Mouse (Mus musculus): ENCODE measurements at regions not wholly inside any gene's neighbourhood (a gene's known extent, or its start where the extent isn't known, plus 50 kb on each side); places are given as distances from the start of the nearest gene placed in this dataset.
A peak's percentile ranks its signal among the peaks of the same experiment; 100 is the strongest.
"Not testable (repeated sequence)": the region's sequence is repeated elsewhere in the genome, so short reads cannot be mapped to it uniquely, and the experiment has no call there.

DNA sequence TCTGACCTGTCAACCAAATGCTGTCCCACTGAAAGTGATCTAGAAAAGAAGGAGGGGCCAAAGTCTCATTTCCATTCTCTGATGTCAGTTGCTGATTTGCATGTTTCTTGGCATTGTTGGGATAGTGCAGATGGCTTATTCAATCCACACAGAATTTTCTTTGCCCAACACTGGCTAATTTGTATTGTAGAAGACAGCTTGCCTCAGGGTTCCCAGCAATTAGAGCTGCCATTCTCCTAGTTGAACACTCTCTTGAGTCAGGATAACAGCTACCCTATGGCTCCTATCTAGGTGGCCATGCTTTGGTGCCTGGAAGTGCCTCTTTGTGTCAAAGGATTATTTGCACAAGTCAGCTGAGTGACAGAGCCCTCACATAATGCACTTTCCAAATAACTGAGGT lies 569.0 kb downstream of the Lrriq3 start:
- ATAC-seq (ENCODE audit: low FRiP score, low read depth): no peak
- Histone ChIP-seq H3K4me3 (no peak overlapping the region), H3K4me2 (no peak overlapping the region), H3K27ac (replicated peaks) (no peak overlapping the region), H3K27me3 (no peaks in the 10 kb centered on the region), H3K4me1 (replicated peaks) (no peaks in the 10 kb centered on the region), H3K9me3 (no peaks in the 10 kb centered on the region), H3K36me3 (no peaks in the 10 kb centered on the region), H3K9ac (no peak overlapping the region)

DNA sequence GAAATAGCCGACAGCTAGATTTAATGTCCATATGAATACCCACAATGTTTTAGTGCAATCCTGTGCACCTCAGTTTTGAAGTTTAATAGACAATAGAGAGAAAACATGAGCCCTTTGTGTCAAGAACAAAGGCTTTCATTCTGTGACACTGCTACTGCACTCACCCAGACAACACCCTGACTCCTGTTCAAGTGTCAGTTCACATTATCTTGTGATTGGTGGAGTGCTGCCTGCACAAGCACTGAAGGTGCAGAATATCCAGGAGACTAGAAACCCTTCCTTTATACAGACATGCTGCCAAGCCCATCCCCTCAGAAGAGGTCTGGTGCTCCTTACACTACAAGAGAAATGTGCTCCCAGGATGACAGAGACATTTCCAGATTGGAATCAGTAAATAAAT lies 579.3 kb downstream of the Lrriq3 start:
- Histone ChIP-seq H3K4me2 (no peak overlapping the region), H3K9ac (no peak overlapping the region), H3K4me3 (no peak overlapping the region), H3K27ac (replicated peaks) (no peak overlapping the region), H3K36me3 (no peaks in the 10 kb centered on the region), H3K9me3 (no peaks in the 10 kb centered on the region), H3K4me1 (replicated peaks) (no peaks in the 10 kb centered on the region), H3K27me3 (no peaks in the 10 kb centered on the region)
- ATAC-seq (ENCODE audit: low FRiP score, low read depth): no peak
- 42% methylated on average over 1 of the region's 1 CpGs for WGBS

DNA sequence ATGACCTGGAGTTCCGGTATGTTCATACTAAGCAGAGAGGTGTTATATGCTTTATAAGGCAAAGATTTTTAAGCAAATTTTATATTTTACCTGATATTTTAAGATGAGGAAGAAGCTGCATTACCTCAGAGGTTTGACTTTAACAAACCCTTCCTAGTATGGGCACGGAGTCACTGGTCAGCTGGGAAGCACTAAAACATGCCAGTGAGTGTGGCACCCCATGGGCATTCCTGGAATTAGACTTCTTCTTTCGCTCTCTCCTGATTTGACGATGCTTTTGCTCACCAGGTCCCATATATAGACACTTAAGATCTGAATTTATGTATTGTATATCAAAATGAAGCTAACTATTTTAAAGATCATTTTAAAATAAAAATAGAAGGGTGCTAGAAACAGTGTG lies 587.0 kb downstream of the Lrriq3 start:
- H3K4me3 ChIP-seq: no peak overlapping the region
- no peak overlapping the region for H3K27ac ChIP-seq (replicated peaks)
- no peaks in the 10 kb centered on the region for H3K9me3 ChIP-seq
- ATAC-seq (ENCODE audit: low FRiP score, low read depth): no peak
- 84% methylated on average over 4 of the region's 4 CpGs for WGBS
- H3K9ac ChIP-seq: no peak overlapping the region
- no peak overlapping the region for H3K4me2 ChIP-seq
- H3K36me3 ChIP-seq: no peaks in the 10 kb centered on the region
- H3K4me1 ChIP-seq (replicated peaks): peaks cover 10% of the 10 kb centered on the region; the same call in 1 of the 2 replicates
- H3K27me3 ChIP-seq: no peaks in the 10 kb centered on the region

DNA sequence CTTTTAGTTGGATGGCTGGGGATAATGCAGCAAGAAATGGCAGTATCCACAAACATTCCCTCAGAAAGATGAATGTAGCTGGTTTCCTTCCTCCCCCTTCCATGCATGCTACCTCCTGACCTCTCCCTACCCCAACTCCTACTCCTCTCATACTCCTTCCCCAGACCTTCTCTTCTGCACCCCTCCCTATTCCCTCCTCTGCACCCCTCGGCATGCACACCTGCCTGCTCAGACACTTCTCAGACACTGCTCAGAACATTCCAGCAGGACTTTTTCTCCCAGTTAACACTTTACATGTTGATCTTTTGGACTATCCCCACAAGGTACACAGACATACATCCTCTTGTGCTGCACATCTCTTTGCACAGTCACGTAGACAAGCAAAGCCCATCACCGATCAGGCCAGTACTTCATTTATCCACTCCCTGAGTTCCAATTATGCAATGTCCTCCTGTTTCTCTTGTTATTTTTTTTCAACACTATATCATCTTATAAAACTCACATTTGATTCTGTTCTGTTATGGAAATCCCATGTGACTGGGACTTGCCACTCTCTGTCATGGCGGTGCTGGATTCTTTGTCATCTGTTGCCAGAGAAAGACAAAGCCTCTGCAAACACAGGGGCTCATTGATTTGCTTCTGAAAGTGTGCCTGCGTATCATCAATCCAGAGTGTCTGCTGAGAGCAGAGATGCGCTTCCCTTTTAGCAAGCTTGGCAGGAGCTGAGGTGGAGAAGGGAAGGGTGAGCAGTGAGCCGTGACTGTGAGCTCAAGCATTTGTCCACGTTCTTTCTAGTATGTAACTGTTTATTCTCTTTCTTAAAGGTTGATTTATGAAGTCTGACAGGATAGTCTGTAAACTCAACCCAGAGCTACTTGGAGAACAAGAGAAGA lies 589.9 kb downstream of the Lrriq3 start:
- no peak overlapping the region for H3K4me2 ChIP-seq
- no peak overlapping the region for H3K4me3 ChIP-seq
- H3K9ac ChIP-seq: no peak overlapping the region
- peak overlapping the region; percentile 2; the same call in 1 of the 2 replicates for H3K27ac ChIP-seq (replicated peaks)
- no peaks in the 10 kb centered on the region for H3K27me3 ChIP-seq
- peaks cover 10% of the 10 kb centered on the region; the same call in 1 of the 2 replicates for H3K4me1 ChIP-seq (replicated peaks)
- 36% methylated on average over 8 of the region's 8 CpGs for WGBS
- no peaks in the 10 kb centered on the region for H3K9me3 ChIP-seq
- no peaks in the 10 kb centered on the region for H3K36me3 ChIP-seq
- peak; percentile 42; the same call in 1 of the 2 replicates for ATAC-seq (ENCODE audit: low FRiP score, low read depth)

DNA sequence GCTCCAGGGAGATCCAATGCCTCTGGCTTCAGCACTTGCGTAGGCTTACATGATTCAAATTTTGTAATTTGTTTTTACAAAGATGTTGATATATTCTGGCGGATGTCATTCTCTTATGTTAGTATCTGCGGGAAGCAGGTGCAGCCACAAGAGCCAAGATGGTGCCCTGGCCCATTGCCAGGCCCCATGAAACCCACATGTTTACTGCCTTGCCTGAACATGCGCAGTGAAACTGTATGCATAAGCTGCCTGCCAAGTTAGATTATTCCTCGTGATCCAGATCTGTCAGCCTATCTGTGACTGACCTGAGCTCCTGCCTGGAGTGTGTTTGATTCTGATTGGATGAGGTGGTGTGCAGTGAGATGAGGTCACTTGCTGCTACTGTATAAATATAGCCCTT lies 595.1 kb downstream of the Lrriq3 start:
- Histone ChIP-seq H3K9ac (no peak overlapping the region), H3K36me3 (no peaks in the 10 kb centered on the region), H3K9me3 (no peaks in the 10 kb centered on the region), H3K4me1 (replicated peaks) (peaks cover 5% of the 10 kb centered on the region; the same call in 1 of the 2 replicates), H3K4me2 (no peak overlapping the region), H3K27me3 (no peaks in the 10 kb centered on the region), H3K27ac (replicated peaks) (no peak overlapping the region), H3K4me3 (no peak overlapping the region)
- WGBS: 68% methylated on average over 5 of the region's 5 CpGs
- no peak for ATAC-seq (ENCODE audit: low FRiP score, low read depth)

DNA sequence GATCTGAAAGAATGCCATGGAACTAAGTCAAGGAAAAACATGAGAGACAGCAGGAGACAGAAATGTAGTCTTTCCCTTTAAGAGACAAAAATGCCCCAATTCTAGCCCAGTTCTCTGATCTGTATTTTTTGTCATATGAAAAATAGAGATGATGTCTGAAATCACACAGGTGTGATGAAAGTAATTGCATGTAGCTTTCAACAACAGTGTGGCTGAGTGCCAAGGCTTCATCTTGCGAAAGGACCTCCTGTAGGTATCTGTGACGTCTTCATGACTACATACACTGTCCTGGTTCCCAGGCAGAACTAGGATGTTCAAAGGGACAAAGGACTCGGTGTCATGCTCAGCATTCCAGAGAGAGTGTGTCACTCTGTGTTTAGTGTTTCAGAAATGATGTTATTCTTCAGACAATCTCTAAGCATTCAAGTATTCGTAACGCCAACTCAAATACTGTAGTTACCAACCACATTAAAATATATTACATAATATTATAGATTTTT lies 629.8 kb downstream of the Lrriq3 start:
- Histone ChIP-seq H3K36me3 (no peaks in the 10 kb centered on the region), H3K4me2 (no peak overlapping the region), H3K4me3 (no peak overlapping the region), H3K9me3 (no peaks in the 10 kb centered on the region), H3K27me3 (no peaks in the 10 kb centered on the region), H3K27ac (replicated peaks) (no peak overlapping the region), H3K4me1 (replicated peaks) (no peaks in the 10 kb centered on the region), H3K9ac (no peak overlapping the region)
- no peak for ATAC-seq (ENCODE audit: low FRiP score, low read depth)
- WGBS: 80% methylated on average over 5 of the region's 5 CpGs

DNA sequence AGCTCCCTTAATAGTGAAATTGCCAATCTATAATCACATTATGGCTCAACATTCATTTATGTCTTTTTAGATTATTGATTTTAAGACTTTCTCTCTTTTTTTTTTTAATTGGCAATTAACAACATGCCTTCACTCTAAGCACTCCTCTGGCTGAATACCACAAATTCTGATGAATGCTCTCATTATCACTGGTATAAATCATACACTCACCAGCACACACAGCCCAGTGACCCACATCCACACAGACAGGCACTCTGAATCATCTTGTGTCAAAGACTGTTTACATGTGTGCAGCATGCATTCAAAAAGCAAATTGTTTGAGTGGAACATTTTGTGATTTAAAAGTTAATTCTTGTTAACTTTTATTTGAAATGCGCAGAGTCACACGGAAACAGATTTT lies 649.2 kb downstream of the Lrriq3 start:
- no peak for ATAC-seq (ENCODE audit: low FRiP score, low read depth)
- H3K27ac ChIP-seq (replicated peaks): no peak overlapping the region
- no peaks in the 10 kb centered on the region for H3K4me1 ChIP-seq (replicated peaks)
- no peak overlapping the region for H3K9ac ChIP-seq
- H3K4me3 ChIP-seq: no peak overlapping the region
- no peak overlapping the region for H3K4me2 ChIP-seq
- H3K9me3 ChIP-seq: no peaks in the 10 kb centered on the region
- no peaks in the 10 kb centered on the region for H3K36me3 ChIP-seq
- WGBS: 96% methylated on average over 2 of the region's 2 CpGs
- no peaks in the 10 kb centered on the region for H3K27me3 ChIP-seq

DNA sequence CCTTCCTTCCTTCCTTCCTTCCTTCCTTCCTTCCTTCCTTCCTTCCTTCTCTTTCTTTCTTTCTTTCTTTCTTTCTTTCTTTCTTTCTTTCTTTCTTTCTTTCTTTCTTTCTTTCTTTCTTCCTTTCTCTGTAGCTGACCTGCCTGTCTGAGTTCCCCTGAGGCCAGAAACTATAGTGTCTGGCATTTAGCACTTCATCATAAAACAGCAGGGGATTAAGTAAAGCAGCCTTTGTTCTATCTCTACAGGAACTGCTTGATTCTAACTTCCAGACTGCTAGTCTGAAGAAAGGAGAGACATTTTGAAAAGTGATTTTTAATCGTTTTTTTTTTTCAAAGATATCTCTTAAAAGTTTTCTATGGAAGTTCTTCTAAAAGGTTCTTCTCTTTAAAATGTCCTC lies 653.4 kb downstream of the Lrriq3 start:
- ATAC-seq (ENCODE audit: low FRiP score, low read depth); H3K4me1 ChIP-seq (replicated peaks): not testable (repeated sequence)
- WGBS: 20% methylated on average over 1 of the region's 1 CpGs

DNA sequence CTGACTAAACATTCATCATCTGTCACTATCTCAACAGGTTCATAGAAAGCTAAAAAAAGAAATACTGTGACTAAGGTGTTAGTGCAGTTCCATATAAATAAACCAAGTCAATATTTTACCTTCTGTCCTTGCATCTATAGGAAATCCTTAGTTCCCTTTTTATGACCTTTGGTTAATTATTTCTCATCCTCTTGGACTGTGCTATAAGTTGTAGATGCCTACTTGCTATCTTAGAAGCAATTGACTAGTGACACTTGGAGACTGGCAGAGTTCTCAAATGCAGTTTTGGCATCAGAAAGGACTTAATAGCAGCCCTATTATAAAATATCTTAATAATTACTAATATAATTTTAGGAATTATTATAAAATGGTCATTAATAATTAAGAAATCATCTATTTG lies 654.3 kb downstream of the Lrriq3 start:
- Histone ChIP-seq H3K9ac (no peak overlapping the region), H3K4me3 (no peak overlapping the region), H3K4me2 (no peak overlapping the region), H3K27me3 (no peaks in the 10 kb centered on the region), H3K4me1 (replicated peaks) (no peaks in the 10 kb centered on the region), H3K36me3 (no peaks in the 10 kb centered on the region), H3K27ac (replicated peaks) (no peak overlapping the region), H3K9me3 (no peaks in the 10 kb centered on the region)
- ATAC-seq (ENCODE audit: low FRiP score, low read depth): no peak

More for the DNA sequence above, 653.4 kb downstream of the Lrriq3 start:
- H3K4me2 ChIP-seq; H3K9ac ChIP-seq; H3K9me3 ChIP-seq; H3K27me3 ChIP-seq; H3K36me3 ChIP-seq; H3K27ac ChIP-seq (replicated peaks); H3K4me3 ChIP-seq: not testable (repeated sequence)

DNA sequence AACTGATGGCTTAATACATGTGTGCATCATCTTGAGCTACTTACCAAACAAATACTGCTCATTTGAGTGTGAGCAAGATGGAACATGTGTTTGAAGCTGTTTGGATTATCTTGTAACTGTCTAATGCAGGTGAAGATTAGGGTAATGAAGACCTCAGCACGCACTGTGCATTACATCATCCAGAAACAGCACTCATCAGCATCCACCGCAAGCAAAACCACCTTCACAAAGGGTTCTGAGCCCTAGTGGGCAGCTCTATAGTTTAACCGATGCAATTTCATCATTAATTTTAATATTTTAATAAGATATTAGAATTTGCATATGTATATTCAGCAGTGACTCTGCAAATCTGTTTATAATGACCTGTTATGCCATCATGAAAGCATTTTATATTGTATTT lies 664.1 kb downstream of the Lrriq3 start:
- Histone ChIP-seq H3K27me3 (no peaks in the 10 kb centered on the region), H3K4me1 (replicated peaks) (no peaks in the 10 kb centered on the region), H3K9me3 (no peaks in the 10 kb centered on the region), H3K36me3 (no peaks in the 10 kb centered on the region), H3K9ac (no peak overlapping the region), H3K27ac (replicated peaks) (no peak overlapping the region), H3K4me3 (no peak overlapping the region), H3K4me2 (no peak overlapping the region)
- no peak for ATAC-seq (ENCODE audit: low FRiP score, low read depth)
- 84% methylated on average over 3 of the region's 3 CpGs for WGBS

DNA sequence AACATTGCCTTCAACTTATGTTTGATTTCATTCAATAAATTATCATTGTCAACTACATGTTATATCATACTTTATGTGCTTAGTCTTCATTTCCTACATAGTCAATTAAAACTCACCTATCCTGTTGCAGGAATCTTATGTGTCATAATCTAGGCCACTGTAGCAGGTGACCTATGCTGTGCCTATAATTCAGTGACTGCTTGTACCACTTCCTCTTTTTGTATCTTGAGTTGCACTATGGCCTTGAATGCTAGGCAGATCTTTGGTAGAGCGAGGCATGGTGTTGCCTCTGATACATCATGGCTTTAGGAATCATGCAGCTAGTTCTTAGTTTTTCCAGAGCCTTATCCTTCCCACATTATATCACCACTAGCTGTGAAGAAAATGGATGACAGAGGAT lies 682.8 kb downstream of the Lrriq3 start:
- H3K9ac ChIP-seq: no peak overlapping the region
- H3K27me3 ChIP-seq: no peaks in the 10 kb centered on the region
- no peak overlapping the region for H3K4me3 ChIP-seq
- H3K4me2 ChIP-seq: no peak overlapping the region
- 84% methylated on average over 1 of the region's 1 CpGs for WGBS
- H3K4me1 ChIP-seq (replicated peaks): no peaks in the 10 kb centered on the region
- H3K9me3 ChIP-seq: no peaks in the 10 kb centered on the region
- H3K36me3 ChIP-seq: no peaks in the 10 kb centered on the region
- H3K27ac ChIP-seq (replicated peaks): no peak overlapping the region
- ATAC-seq (ENCODE audit: low FRiP score, low read depth): no peak

DNA sequence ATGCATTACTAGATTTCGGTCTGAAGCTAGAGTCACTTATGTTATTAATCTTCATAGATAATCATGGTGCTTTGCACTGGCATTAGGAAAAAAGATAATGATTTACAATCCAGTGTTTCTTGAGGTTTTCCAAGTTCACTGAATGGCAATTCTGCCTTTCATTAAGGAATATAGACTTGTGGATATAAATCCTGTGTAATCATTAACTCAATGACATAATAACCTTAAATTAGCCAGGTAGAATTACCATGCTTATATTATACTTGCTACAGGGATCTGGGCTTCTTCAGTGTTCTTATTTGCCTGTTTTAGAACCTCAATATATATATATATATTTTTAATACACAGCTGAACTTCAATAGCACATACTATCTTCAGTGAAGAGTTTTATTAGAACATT lies 683.8 kb downstream of the Lrriq3 start:
- Histone ChIP-seq H3K27me3 (no peaks in the 10 kb centered on the region), H3K27ac (replicated peaks) (no peak overlapping the region), H3K9me3 (no peaks in the 10 kb centered on the region), H3K4me3 (no peak overlapping the region), H3K4me2 (no peak overlapping the region), H3K4me1 (replicated peaks) (no peaks in the 10 kb centered on the region), H3K9ac (no peak overlapping the region), H3K36me3 (no peaks in the 10 kb centered on the region)
- no peak for ATAC-seq (ENCODE audit: low FRiP score, low read depth)
- 81% methylated on average over 1 of the region's 1 CpGs for WGBS

DNA sequence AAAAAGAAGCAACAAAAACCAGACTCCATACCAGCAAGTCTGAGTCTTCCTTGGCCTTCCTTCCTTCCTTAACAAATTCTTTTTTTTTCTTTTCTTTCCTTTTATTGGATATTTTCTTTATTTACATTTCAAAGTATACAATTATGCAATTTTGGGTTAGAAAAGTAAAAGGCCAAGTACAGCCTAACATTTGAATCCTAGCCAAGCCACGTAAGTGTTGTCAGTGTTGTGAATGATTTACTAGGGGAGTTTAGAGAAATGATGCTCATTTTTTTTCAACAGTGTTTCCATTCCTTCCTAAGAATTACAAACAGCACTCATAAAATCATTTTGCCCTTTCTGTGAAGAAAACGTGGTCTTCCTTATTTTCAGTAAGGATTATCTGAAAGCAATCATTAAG lies 722.5 kb downstream of the Lrriq3 start:
- H3K27me3 ChIP-seq: no peaks in the 10 kb centered on the region
- H3K4me3 ChIP-seq: no peak overlapping the region
- no peak overlapping the region for H3K4me2 ChIP-seq
- 75% methylated on average over 2 of the region's 2 CpGs for WGBS
- H3K36me3 ChIP-seq: no peaks in the 10 kb centered on the region
- no peaks in the 10 kb centered on the region for H3K4me1 ChIP-seq (replicated peaks)
- ATAC-seq (ENCODE audit: low FRiP score, low read depth): no peak
- no peak overlapping the region for H3K9ac ChIP-seq
- H3K27ac ChIP-seq (replicated peaks): no peak overlapping the region
- no peaks in the 10 kb centered on the region for H3K9me3 ChIP-seq

Measured in hindbrain, embryonic 15.5 days (tissue).